Mouse (Mus musculus) G1E (cell line): ENCODE results near the gene Sdccag8. TPM values are rescaled to one million over a fixed set of nuclear protein-coding genes. Genes with fewer than 3 reads are reported as not detected.

Experiments used
- ATAC-seq: 2 replicates; pipeline ENCODE4 v1.8.0; 2016; ENCODE audit warnings: mild to moderate bottlenecking; ENCODE audit not compliant: insufficient number of reproducible peaks, poor library complexity, low FRiP score, severe bottlenecking; ENCODE audit errors: extremely low read depth
- DNase-seq: peaks from one replicate; pipeline ENCODE4 v3.0.0; 2012; ENCODE audit warnings: low spot score
- H3K27me3 ChIP-seq: 2 replicates; pipeline ENCODE4 v1.6.1; 2012; ENCODE audit warnings: mild to moderate bottlenecking, low read length, inconsistent platforms; ENCODE audit not compliant: insufficient read depth
- H3K36me3 ChIP-seq: replicated peaks from 2 replicates; pipeline ENCODE3; 2012; ENCODE audit warnings: mild to moderate bottlenecking, inconsistent platforms
- H3K4me1 ChIP-seq: 2 replicates; pipeline ENCODE4 v1.6.1; 2012; ENCODE audit warnings: low read depth, low read length, inconsistent platforms, mixed read lengths; ENCODE audit not compliant: insufficient read depth
- H3K4me3 ChIP-seq: 2 replicates; pipeline ENCODE4 v1.5.1; 2012; ENCODE audit warnings: low read depth, mild to moderate bottlenecking, inconsistent platforms, low read length, moderate library complexity, mixed read lengths
- H3K9me3 ChIP-seq: replicated peaks from 2 replicates; pipeline ENCODE4 v1.6.1; 2012; ENCODE audit warnings: inconsistent platforms
- CTCF ChIP-seq: IDR thresholded peaks from 2 replicates; pipeline ENCODE4 v1.5.1; 2012; ENCODE audit warnings: low read depth, low read length, inconsistent platforms, mixed read lengths
- GATA1 ChIP-seq: IDR thresholded peaks from 2 replicates; pipeline ENCODE4 v1.6.1; 2012; ENCODE audit warnings: borderline replicate concordance, low read length, inconsistent platforms, mixed read lengths
- GATA2 ChIP-seq: IDR thresholded peaks from 2 replicates; pipeline ENCODE4 v1.6.1; 2012; ENCODE audit warnings: low read depth, low read length, inconsistent platforms, borderline replicate concordance
- POLR2AphosphoS5 ChIP-seq: IDR thresholded peaks from 2 replicates; pipeline ENCODE4 v1.6.1; 2012; ENCODE audit warnings: low read depth, low read length, inconsistent platforms; ENCODE audit not compliant: insufficient replicate concordance
- TAL1 ChIP-seq: conservative IDR thresholded peaks from 2 replicates; pipeline ENCODE4 v1.6.1; 2012; ENCODE audit warnings: low read depth, low read length, inconsistent platforms, mixed read lengths
- polyA plus RNA-seq: library from polyadenylated mRNA; stranded (reverse); fragments of >175 nt; gene quantifications from 2 replicates; pipeline ENCODE4 v1.2.3, GENCODE M21; 2012
- total RNA-seq, 2 experiments: library from RNA; stranded (forward) in 1 of 2; stranded (reverse) in 1 of 2; fragments of 200-1000 nt in 1 of 2; fragments of >200 nt in 1 of 2; fragmentation: Nextera tagmentation in 1 of 2; gene quantifications; 2 replicates each; pipeline ENCODE4 v1.2.3; 2014 to 2017

The Sdccag8 gene
- total and polyA plus RNA-seq, 3 experiments: 2.2 to 19.9 (median 11.9) TPM

DNA sequence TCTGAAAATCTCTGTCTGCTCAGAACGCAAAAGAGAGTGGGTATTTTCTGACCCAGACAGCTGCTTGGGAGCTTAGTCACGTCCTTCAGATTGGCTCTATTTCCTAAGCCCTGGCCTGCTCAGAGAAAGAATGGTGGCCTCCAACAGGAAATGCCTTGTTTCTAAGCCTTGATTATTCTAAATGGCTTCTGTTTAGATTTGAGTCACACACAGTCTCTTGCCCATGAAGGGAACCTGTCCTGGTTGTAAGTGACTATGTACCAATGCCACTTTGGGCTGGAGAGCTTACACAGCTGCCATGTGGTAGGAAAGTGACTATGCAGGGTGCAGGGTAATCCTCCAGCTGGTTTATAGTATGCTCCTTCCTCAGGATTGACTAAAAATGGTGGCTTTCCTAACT, 199.9 kb downstream of the Sdccag8 start:
- ATAC-seq: no peak
- Histone ChIP-seq H3K36me3 (peaks cover 12% of the 10 kb centered on the region), H3K4me1 (no peaks in the 10 kb centered on the region), H3K4me3 (no peak overlapping the region), H3K9me3 (no peaks in the 10 kb centered on the region), H3K27me3 (peaks cover 5% of the 10 kb centered on the region; the same call in 1 of the 2 replicates)
- no peak for DNase-seq
- TF ChIP-seq TAL1 (no peak), GATA1 (no peak), CTCF (no peak), GATA2 (no peak), POLR2AphosphoS5 (no peak)

DNA sequence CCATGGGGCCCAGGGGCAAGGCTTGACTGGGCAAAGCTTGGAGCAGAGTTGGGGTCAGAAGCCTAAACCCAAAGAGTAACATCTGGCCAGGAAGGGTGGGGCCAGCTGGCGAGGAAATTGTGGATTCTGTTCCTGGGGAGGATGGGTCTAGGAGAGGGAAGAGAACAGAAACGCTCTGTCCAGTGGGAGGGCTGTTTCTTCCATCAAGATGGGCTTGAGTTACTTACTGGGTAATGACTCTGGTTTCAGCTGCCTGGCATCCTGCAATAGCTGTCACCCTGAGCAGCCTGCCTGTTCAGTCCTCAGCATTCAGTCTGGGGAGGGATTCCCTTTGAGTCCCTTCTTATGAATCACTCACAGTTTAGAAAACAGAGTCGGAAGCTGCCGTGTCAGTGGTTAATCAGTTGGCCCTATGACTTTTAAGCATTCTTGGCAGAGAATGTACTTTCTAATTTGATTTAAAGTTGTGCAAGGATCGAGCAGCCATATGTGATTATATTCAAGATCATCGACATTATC, 200.5 kb downstream of the Sdccag8 start:
- Histone ChIP-seq H3K4me3 (no peak overlapping the region), H3K4me1 (no peaks in the 10 kb centered on the region), H3K9me3 (no peaks in the 10 kb centered on the region), H3K36me3 (peaks cover 12% of the 10 kb centered on the region), H3K27me3 (peaks cover 5% of the 10 kb centered on the region; the same call in 1 of the 2 replicates)
- TF ChIP-seq TAL1: no peak
- TF ChIP-seq POLR2AphosphoS5: no peak
- DNase-seq (no peak), ATAC-seq (no peak)

DNA sequence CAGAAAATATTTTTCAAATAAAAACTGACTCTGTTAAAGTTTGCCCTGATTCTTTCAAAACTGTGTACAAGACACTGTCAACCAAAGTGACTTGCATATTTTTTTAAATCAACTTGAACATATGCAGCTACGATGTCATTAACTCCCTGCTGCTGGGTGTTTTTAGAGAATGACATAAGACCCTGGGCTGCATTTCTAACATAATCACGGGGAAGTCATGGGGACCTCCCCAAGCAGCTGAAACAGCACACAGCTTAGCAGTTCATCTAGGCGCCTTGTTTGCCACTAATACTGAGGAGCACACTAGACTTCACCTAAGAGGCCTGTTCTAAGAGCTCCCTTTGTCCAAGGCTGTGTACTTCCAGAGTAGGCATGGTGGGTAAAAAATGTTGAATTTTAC, 201.5 kb downstream of the Sdccag8 start:
- no peak for DNase-seq
- Histone ChIP-seq H3K36me3 (peaks cover 12% of the 10 kb centered on the region), H3K4me1 (no peaks in the 10 kb centered on the region)

DNA sequence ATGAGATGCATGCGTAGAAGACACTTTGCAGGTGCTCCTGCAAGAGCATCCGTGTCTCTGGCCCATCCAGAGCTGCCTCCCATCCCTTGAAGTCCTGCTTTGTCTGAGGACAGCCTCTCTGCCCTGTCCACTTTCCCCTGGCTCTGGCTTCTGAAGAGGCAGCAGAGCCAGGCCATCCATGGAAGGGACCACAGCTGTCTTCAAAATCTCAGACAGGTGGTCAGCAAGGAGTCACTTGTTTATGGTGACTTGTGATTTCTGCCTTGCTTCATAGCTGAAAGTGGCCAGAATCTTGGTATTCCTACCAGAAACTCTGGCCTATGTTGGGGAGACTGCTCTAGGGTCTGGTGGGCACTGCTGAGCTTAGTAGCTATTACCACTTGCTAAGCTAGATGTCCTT, 202.3 kb downstream of the Sdccag8 start:
- ATAC-seq: no peak

More for the DNA sequence above, 201.5 kb downstream of the Sdccag8 start:
- no peak for ATAC-seq
- H3K27me3 ChIP-seq: no peaks in the 10 kb centered on the region
- TF ChIP-seq GATA1 (no peak), POLR2AphosphoS5 (no peak)
- H3K9me3 ChIP-seq: no peaks in the 10 kb centered on the region
- no peak overlapping the region for H3K4me3 ChIP-seq

DNA sequence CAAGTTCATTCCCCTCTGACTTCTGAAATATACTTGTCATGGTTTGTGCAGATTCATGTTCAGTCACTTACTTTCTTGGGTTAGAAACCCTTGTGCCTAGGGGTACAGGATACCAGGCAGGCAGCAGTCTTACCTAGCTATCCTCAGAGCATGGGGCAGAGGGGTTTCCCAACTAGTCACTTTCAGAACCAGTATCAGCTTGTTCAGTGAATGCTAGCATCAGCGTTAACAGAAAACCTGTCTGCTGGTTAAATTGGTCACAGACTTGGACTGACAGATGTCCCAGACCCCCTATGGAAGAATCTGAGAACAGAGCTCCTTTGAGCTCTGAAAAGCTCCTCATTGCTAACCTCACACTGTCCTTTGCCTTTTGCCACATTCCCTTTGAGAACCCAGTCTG, 204.3 kb downstream of the Sdccag8 start:
- no peak overlapping the region for H3K4me3 ChIP-seq
- H3K27me3 ChIP-seq: no peaks in the 10 kb centered on the region; the same call in 1 of the 2 replicates
- H3K36me3 ChIP-seq: peaks cover 6% of the 10 kb centered on the region
- DNase-seq (no peak), ATAC-seq (no peak)
- H3K4me1 ChIP-seq: no peaks in the 10 kb centered on the region
- TF ChIP-seq POLR2AphosphoS5: no peak
- TF ChIP-seq TAL1: no peak
- TF ChIP-seq GATA1: no peak
- no peak for TF ChIP-seq GATA2
- no peak for TF ChIP-seq CTCF
- no peaks in the 10 kb centered on the region for H3K9me3 ChIP-seq

More for the DNA sequence above, 202.3 kb downstream of the Sdccag8 start:
- no peak for TF ChIP-seq GATA2
- no peak for TF ChIP-seq CTCF
- no peak for TF ChIP-seq POLR2AphosphoS5
- no peak for TF ChIP-seq TAL1
- no peak for TF ChIP-seq GATA1
- no peaks in the 10 kb centered on the region for H3K9me3 ChIP-seq
- H3K4me3 ChIP-seq: no peak overlapping the region
- no peaks in the 10 kb centered on the region for H3K4me1 ChIP-seq
- no peak for DNase-seq
- no peaks in the 10 kb centered on the region for H3K27me3 ChIP-seq
- H3K36me3 ChIP-seq: peaks cover 12% of the 10 kb centered on the region

DNA sequence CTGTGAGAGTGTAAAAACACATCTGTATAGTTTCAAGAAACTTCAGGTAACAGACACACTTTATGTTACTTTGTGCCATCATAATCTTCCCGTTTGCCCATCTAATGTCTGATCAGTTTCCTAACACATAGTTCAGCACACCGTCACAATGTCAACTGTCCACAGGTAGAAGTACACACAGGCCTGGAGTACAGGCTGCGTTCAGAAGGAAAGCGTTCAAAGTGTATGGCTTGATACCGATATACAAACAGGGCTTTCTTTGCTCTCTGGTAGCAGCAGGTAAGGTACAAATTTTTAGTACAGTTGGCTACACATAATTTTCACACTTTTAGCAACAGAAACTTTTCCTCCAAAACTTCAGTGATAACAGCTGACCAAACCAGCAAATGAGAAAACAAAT, 205.2 kb downstream of the Sdccag8 start:
- H3K36me3 ChIP-seq: peaks cover 6% of the 10 kb centered on the region
- no peak overlapping the region for H3K4me3 ChIP-seq
- ATAC-seq: no peak
- H3K9me3 ChIP-seq: no peaks in the 10 kb centered on the region
- no peaks in the 10 kb centered on the region; the same call in 1 of the 2 replicates for H3K27me3 ChIP-seq
- TF ChIP-seq TAL1 (no peak), POLR2AphosphoS5 (no peak), GATA1 (no peak), CTCF (no peak), GATA2 (no peak)
- DNase-seq: no peak
- no peaks in the 10 kb centered on the region for H3K4me1 ChIP-seq

DNA sequence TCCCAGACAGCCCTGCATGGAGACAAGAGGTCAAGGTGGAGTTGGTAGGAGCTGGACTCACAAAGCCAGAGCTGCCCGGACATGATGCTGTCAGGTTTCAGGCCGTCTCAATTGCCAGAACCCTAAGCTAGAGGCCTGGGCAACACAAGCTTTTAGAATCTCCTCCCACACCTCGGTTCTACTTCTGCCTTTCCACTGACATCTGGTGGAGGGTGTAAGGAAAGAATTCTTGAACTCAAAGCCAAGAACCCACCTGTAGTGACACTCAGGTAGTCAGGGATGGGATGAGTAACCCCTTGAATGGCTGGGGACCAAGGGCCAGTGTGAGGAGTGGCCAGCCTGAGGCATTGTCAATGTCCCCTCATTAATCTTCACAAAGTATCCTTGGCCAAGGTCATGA, 208.3 kb downstream of the Sdccag8 start:
- ATAC-seq (no peak), DNase-seq (no peak)
- no peaks in the 10 kb centered on the region for H3K4me1 ChIP-seq
- TF ChIP-seq TAL1 (no peak), POLR2AphosphoS5 (no peak), GATA2 (no peak), GATA1 (no peak), CTCF (no peak)
- H3K4me3 ChIP-seq: no peak overlapping the region
- no peaks in the 10 kb centered on the region for H3K9me3 ChIP-seq
- peaks cover 6% of the 10 kb centered on the region for H3K36me3 ChIP-seq
- H3K27me3 ChIP-seq: no peaks in the 10 kb centered on the region; the same call in 1 of the 2 replicates
